Mouse (Mus musculus) olfactory bulb, adult 2 months (tissue): ENCODE data around the gene Mgat4e.

ENCODE experiments used
- CTCF ChIP-seq: fragments of 200-500 bp; IDR thresholded peaks from 2 replicates; pipeline ENCODE4 v1.5.1; 2012; ENCODE audit warnings: low read depth, mild to moderate bottlenecking, low read length, moderate library complexity; ENCODE audit not compliant: insufficient read depth
- POLR2A ChIP-seq: fragments of 200-500 bp; IDR thresholded peaks from 2 replicates; pipeline ENCODE4 v1.6.1; 2012; ENCODE audit warnings: mild to moderate bottlenecking, low read depth, low read length, moderate library complexity; ENCODE audit not compliant: insufficient read depth

DNA sequence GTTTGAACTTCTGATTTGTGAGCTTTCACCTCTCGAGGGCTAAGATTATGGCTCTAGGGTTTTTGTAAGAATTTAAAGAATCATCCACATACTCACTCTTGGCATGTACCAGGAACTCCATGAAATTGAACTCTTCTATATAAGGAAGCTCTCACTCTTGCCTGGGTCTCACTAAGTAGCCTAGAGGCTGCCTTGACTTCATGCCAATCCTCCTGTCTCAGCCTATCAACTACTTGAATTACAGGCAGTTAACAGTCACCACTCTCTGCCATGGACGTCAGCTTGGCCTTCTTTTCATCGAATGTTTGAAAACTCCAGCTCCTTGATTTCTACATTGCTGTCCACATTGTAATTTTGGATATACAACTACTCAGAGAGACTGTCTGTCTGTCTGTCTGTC is 2.9 kb upstream of the Mgat4e start:
- no peak for TF ChIP-seq CTCF
- no peak for TF ChIP-seq POLR2A
